Mouse (Mus musculus) embryonic facial prominence, embryonic 11.5 days (tissue): ENCODE data around the gene Nup35. TPM values are rescaled to one million over a fixed set of nuclear protein-coding genes. Genes with fewer than 3 reads are reported as not detected.

ENCODE experiments used
- ATAC-seq: fragments of 200-750 bp; cut with Nextera tagmentation; replicated peaks from 2 replicates; pipeline ENCODE4 v1.8.0; 2017; ENCODE audit warnings: low read depth; ENCODE audit not compliant: insufficient number of reproducible peaks, low FRiP score, low TSS enrichment
- DNase-seq: peaks from one replicate; pipeline ENCODE4 v3.0.0-alpha.2; 2015; ENCODE audit warnings: low spot score
- H3K27ac ChIP-seq: fragments of 300-500 bp; sonication (generic); replicated peaks from 2 replicates; pipeline ENCODE4 v1.5.1; 2014; ENCODE audit warnings: mild to moderate bottlenecking, low read depth, low read length, control low read depth
- H3K27me3 ChIP-seq: fragments of 300-500 bp; sonication (generic); 2 replicates; pipeline ENCODE4 v1.6.1; 2014; ENCODE audit warnings: mild to moderate bottlenecking, low read length, moderate library complexity, mixed read lengths; ENCODE audit not compliant: control insufficient read depth, insufficient read depth
- H3K36me3 ChIP-seq: fragments of 300-500 bp; sonication (generic); replicated peaks from 2 replicates; pipeline ENCODE4 v1.6.1; 2014; ENCODE audit warnings: low read depth, mild to moderate bottlenecking, low read length, moderate library complexity, mixed read lengths; ENCODE audit not compliant: control insufficient read depth, insufficient read depth
- H3K4me1 ChIP-seq: fragments of 300-500 bp; sonication (generic); 2 replicates; pipeline ENCODE4 v1.6.1; 2014; ENCODE audit warnings: low read length, mixed read lengths; ENCODE audit not compliant: control insufficient read depth, insufficient read depth
- H3K4me2 ChIP-seq: fragments of 300-500 bp; sonication (generic); 2 replicates; pipeline ENCODE4 v1.6.1; 2014; ENCODE audit warnings: low read depth, mild to moderate bottlenecking, control low read depth, low read length, moderate library complexity
- H3K4me3 ChIP-seq: fragments of 300-500 bp; sonication (generic); 2 replicates; pipeline ENCODE4 v1.5.1; 2014; ENCODE audit warnings: low read depth, low read length, control low read depth
- H3K9ac ChIP-seq: fragments of 300-500 bp; sonication (generic); replicated peaks from 2 replicates; pipeline ENCODE4 v1.6.1; 2014; ENCODE audit warnings: mild to moderate bottlenecking, control low read depth, low read length
- H3K9me3 ChIP-seq: fragments of 300-500 bp; sonication (generic); replicated peaks from 2 replicates; pipeline ENCODE4 v1.6.1; 2016; ENCODE audit warnings: mild to moderate bottlenecking, low read length, inconsistent platforms, mixed read lengths; ENCODE audit not compliant: control insufficient read depth
- WGBS: fragments of 180-500 bp; shearing (Covaris S2); extraction: QIAGEN DNeasy Blood & Tissue Kit; methylation state at CpG from one replicate; pipeline ENCODE4 v1.1.7; 2014; 5-methylcytosine and 5-hydroxymethylcytosine counted together
- polyA plus RNA-seq: library from polyadenylated mRNA; unstranded; fragments of >200 nt; fragmentation: Nextera tagmentation; extraction: Ambion mirVana; gene quantifications from 2 replicates; pipeline ENCODE4 v1.2.1, GENCODE M21; 2014

Gene Nup35
- polyA plus RNA-seq, 1 experiment from 2014 or later = 68.2 TPM

- 71% methylated on average over 2 of the region's 2 CpGs for WGBS
Measured at GRCm38 (mm10) chr2:80612796-80613195, 4.2 kb upstream of the Nup35 start.

GRCm38 (mm10) chr2:80618991-80619390, 2.0 kb downstream of the Nup35 start:
- H3K36me3 ChIP-seq = no peaks in the 10 kb centered on the region

More at GRCm38 (mm10) chr2:80612796-80613195, 4.2 kb upstream of the Nup35 start:
- Histone ChIP-seq H3K27ac (no peak overlapping the region), H3K9me3 (no peaks in the 10 kb centered on the region), H3K4me3 (no peak overlapping the region), H3K36me3 (no peaks in the 10 kb centered on the region), H3K27me3 (no peaks in the 10 kb centered on the region), H3K4me2 (no peak overlapping the region), H3K4me1 (no peaks in the 10 kb centered on the region), H3K9ac (no peak overlapping the region)
- ATAC-seq (no peak), DNase-seq (no peak)

GRCm38 (mm10) chr2:80621921-80622320, 4.9 kb downstream of the Nup35 start:
- H3K9ac ChIP-seq = no peak overlapping the region
- H3K4me1 ChIP-seq = no peaks in the 10 kb centered on the region
- H3K4me2 ChIP-seq = no peak overlapping the region
- H3K36me3 ChIP-seq = no peaks in the 10 kb centered on the region
- 90% methylated on average over 3 of the region's 3 CpGs for WGBS
- no peak overlapping the region for H3K4me3 ChIP-seq
- no peaks in the 10 kb centered on the region for H3K27me3 ChIP-seq
- H3K9me3 ChIP-seq = no peaks in the 10 kb centered on the region
- ATAC-seq (no peak), DNase-seq (no peak)
- H3K27ac ChIP-seq = no peak overlapping the region

More at GRCm38 (mm10) chr2:80618991-80619390, 2.0 kb downstream of the Nup35 start:
- Histone ChIP-seq H3K4me2 (no peak overlapping the region), H3K4me3 (no peak overlapping the region), H3K27me3 (no peaks in the 10 kb centered on the region), H3K27ac (no peak overlapping the region), H3K9me3 (no peaks in the 10 kb centered on the region), H3K9ac (no peak overlapping the region), H3K4me1 (no peaks in the 10 kb centered on the region)
- ATAC-seq (no peak), DNase-seq (no peak)
- WGBS = 87% methylated on average over 3 of the region's 3 CpGs

GRCm38 (mm10) chr2:80624523-80624922, 7.5 kb downstream of the Nup35 start:
- no peak overlapping the region for H3K4me2 ChIP-seq
- no peaks in the 10 kb centered on the region for H3K9me3 ChIP-seq
- H3K4me1 ChIP-seq = no peaks in the 10 kb centered on the region
- H3K36me3 ChIP-seq = no peaks in the 10 kb centered on the region
- H3K27me3 ChIP-seq = no peaks in the 10 kb centered on the region
- H3K9ac ChIP-seq = no peak overlapping the region
- DNase-seq (no peak), ATAC-seq (no peak)
- WGBS = 89% methylated on average over 4 of the region's 4 CpGs
- H3K4me3 ChIP-seq = no peak overlapping the region
- no peak overlapping the region for H3K27ac ChIP-seq

- WGBS = 91% methylated on average over 13 of the region's 13 CpGs
- DNase-seq = no peak
- no peaks in the 10 kb centered on the region for H3K27me3 ChIP-seq
Measured at GRCm38 (mm10) chr2:80632336-80633026, 15.4 kb downstream of the Nup35 start.

GRCm38 (mm10) chr2:80638364-80639241, 21.6 kb downstream of the Nup35 start:
- Histone ChIP-seq H3K27me3 (no peaks in the 10 kb centered on the region), H3K9ac (peak overlapping the region; percentile 61), H3K4me1 (no peaks in the 10 kb centered on the region), H3K27ac (peak overlapping the region; percentile 43; the same call in 1 of the 2 replicates), H3K36me3 (no peaks in the 10 kb centered on the region), H3K4me2 (peak overlapping the region; percentile 46), H3K4me3 (peak overlapping the region; percentile 79), H3K9me3 (no peaks in the 10 kb centered on the region)
- peak; percentile 93 for DNase-seq
- under 1% methylated on average over 45 of the region's 45 CpGs for WGBS
- ATAC-seq = peak; percentile 94

More at GRCm38 (mm10) chr2:80632336-80633026, 15.4 kb downstream of the Nup35 start:
- H3K4me1 ChIP-seq = no peaks in the 10 kb centered on the region
- H3K36me3 ChIP-seq = no peaks in the 10 kb centered on the region
- no peak overlapping the region for H3K4me3 ChIP-seq
- no peak overlapping the region for H3K9ac ChIP-seq
- no peak overlapping the region for H3K4me2 ChIP-seq
- no peaks in the 10 kb centered on the region for H3K9me3 ChIP-seq
- no peak overlapping the region for H3K27ac ChIP-seq
- ATAC-seq = no peak

- H3K9me3 ChIP-seq = no peaks in the 10 kb centered on the region
- H3K9ac ChIP-seq = peak overlapping the region; percentile 61
- no peak for DNase-seq
- H3K4me3 ChIP-seq = peak overlapping the region; percentile 79
- H3K27me3 ChIP-seq = no peaks in the 10 kb centered on the region
- H3K36me3 ChIP-seq = no peaks in the 10 kb centered on the region
- H3K4me2 ChIP-seq = peak overlapping the region; percentile 46
- no peak for ATAC-seq
- WGBS = 16% methylated on average over 8 of the region's 8 CpGs
- no peaks in the 10 kb centered on the region for H3K4me1 ChIP-seq
- H3K27ac ChIP-seq = no peak overlapping the region
Measured at GRCm38 (mm10) chr2:80639398-80639797, 22.4 kb downstream of the Nup35 start.

GRCm38 (mm10) chr2:80639864-80640263, 22.8 kb downstream of the Nup35 start:
- Histone ChIP-seq H3K36me3 (no peaks in the 10 kb centered on the region; the same call in 1 of the 2 replicates), H3K27ac (no peak overlapping the region), H3K27me3 (no peaks in the 10 kb centered on the region), H3K4me2 (no peak overlapping the region), H3K9ac (no peak overlapping the region), H3K4me1 (no peaks in the 10 kb centered on the region), H3K9me3 (no peaks in the 10 kb centered on the region), H3K4me3 (no peak overlapping the region)
- ATAC-seq (no peak), DNase-seq (no peak)
- WGBS = 65% methylated on average over 3 of the region's 3 CpGs
